In the genomic region with DNA sequence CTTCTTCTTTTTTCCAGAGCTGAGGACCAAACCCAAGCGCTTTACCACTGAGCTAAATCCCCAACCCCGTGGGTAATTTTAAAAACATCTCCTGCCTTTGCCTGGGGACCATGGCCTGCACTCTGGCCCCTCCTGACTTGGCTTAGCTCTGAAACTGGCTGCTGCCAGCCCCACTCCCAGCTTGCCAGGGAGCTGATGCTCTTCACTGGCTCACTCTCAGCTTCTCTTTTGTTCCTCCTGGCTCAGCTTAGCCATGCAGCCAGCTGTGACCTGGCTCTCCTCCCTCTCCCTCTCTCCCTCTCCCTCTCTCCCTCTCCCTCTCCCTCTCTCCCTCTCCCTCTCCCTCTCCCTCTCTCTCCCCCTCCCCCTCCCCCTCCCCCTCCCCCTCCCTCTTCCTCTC, we compare ENCODE assay signal across 8 mouse cellular contexts. TPM values are rescaled to one million over a fixed set of nuclear protein-coding genes. Genes with fewer than 3 reads are reported as not detected.
DNase-seq lines count a peak whose midpoint lies in the region; ATAC-seq lines count a peak whose summit lies in the region.

No protein-coding gene starts in this region.

- no peaks in the 10 kb centered on the region for H3K9me3 ChIP-seq in heart, embryonic 10.5 days
- H3K9me3 ChIP-seq in forebrain, embryonic 16.5 days (ENCODE audit: control insufficient read depth, low read length): no peaks in the 10 kb centered on the region
- H3K9me3 ChIP-seq in hindbrain, embryonic 16.5 days (ENCODE audit: control insufficient read depth, low read length): no peaks in the 10 kb centered on the region

- H3K36me3 ChIP-seq in heart, embryonic 10.5 days: no peaks in the 10 kb centered on the region
- no peaks in the 10 kb centered on the region for H3K36me3 ChIP-seq in forebrain, embryonic 16.5 days (ENCODE audit: control insufficient read depth, insufficient read depth)
- no peaks in the 10 kb centered on the region for H3K36me3 ChIP-seq in hindbrain, embryonic 16.5 days (ENCODE audit: control insufficient read depth, insufficient read depth, low read length)

- H3K4me1 ChIP-seq in heart, embryonic 10.5 days: peaks cover 8% of the 10 kb centered on the region; the same call in 1 of the 2 replicates
- H3K4me1 ChIP-seq in forebrain, embryonic 16.5 days (replicated peaks; ENCODE audit: control insufficient read depth, insufficient read depth, low read length): no peaks in the 10 kb centered on the region
- H3K4me1 ChIP-seq in hindbrain, embryonic 16.5 days (ENCODE audit: control insufficient read depth, insufficient read depth, low read depth, low read length): no peaks in the 10 kb centered on the region

- peak; percentile 68; the same call in 1 of the 2 replicates for ATAC-seq in forebrain, embryonic 16.5 days
- peak; percentile 81 for ATAC-seq in hindbrain, embryonic 16.5 days
- no peak for ATAC-seq in erythroid progenitor cell, adult 5-6 weeks (replicated peaks; ENCODE audit: low FRiP score, poor library complexity, severe bottlenecking)

- H3K4me3 ChIP-seq in heart, embryonic 10.5 days: no peak overlapping the region
- no peak overlapping the region for H3K4me3 ChIP-seq in forebrain, embryonic 16.5 days (replicated peaks; ENCODE audit: low read length)
- no peak overlapping the region for H3K4me3 ChIP-seq in hindbrain, embryonic 16.5 days (ENCODE audit: low read length)

- DNase-seq in heart, adult 18-20 months: peak; percentile 58 to 75
- no peak for DNase-seq in heart, embryonic 10.5 days (ENCODE audit: low spot score)
- peak; percentile 83 for DNase-seq in left cerebral cortex, postnatal 4 days
- no peak for DNase-seq in thymus, postnatal 10 days (ENCODE audit: low spot score in 2 of 2)
- no peak for DNase-seq in testis, postnatal 14 days (ENCODE audit: low spot score)

- H3K27me3 ChIP-seq in heart, embryonic 10.5 days (ENCODE audit: insufficient read depth, poor library complexity, severe bottlenecking): peaks cover 7% of the 10 kb centered on the region; the same call in 1 of the 2 replicates
- no peaks in the 10 kb centered on the region for H3K27me3 ChIP-seq in forebrain, embryonic 16.5 days (replicated peaks; ENCODE audit: control insufficient read depth, insufficient read depth, low read length)
- no peaks in the 10 kb centered on the region for H3K27me3 ChIP-seq in hindbrain, embryonic 16.5 days (replicated peaks; ENCODE audit: control insufficient read depth, insufficient read depth, low read length)

- no peak overlapping the region for H3K27ac ChIP-seq in heart, embryonic 10.5 days
- H3K27ac ChIP-seq in forebrain, embryonic 16.5 days (ENCODE audit: low read length): no peak overlapping the region
- no peak overlapping the region for H3K27ac ChIP-seq in hindbrain, embryonic 16.5 days (ENCODE audit: low read depth, low read length)

- WGBS in heart, embryonic 10.5 days: 86% methylated on average over 2 of the region's 2 CpGs
- WGBS in forebrain, embryonic 16.5 days: 42% methylated on average over 2 of the region's 2 CpGs
- WGBS in hindbrain, embryonic 16.5 days: 35% methylated on average over 2 of the region's 2 CpGs

- H3K4me2 ChIP-seq in forebrain, embryonic 16.5 days (ENCODE audit: low read length): no peak overlapping the region
- no peak overlapping the region for H3K4me2 ChIP-seq in hindbrain, embryonic 16.5 days (ENCODE audit: low read length)

- intact Hi-C loops in left cerebral cortex, postnatal 4 days (cut with DNase I): no loop called here

- no peak overlapping the region for H3K9ac ChIP-seq in forebrain, embryonic 16.5 days (replicated peaks; ENCODE audit: low read depth, low read length)
- no peak overlapping the region for H3K9ac ChIP-seq in hindbrain, embryonic 16.5 days (ENCODE audit: low read depth, low read length)

RNA-seq across cellular contexts. Expression of a gene that starts 18.7 kb away (rescaled TPM):
- 10 to 100 TPM; 35.9 to 42.9 TPM for total RNA-seq in heart, adult 18-20 months (2021)
- 18.7 and 19.0 TPM in 2 replicates for polyA plus RNA-seq in heart, embryonic 10.5 days (2016; fragmentation: Nextera tagmentation; extraction: Ambion mirVana)
- 10.5 and 10.6 TPM in 2 replicates for polyA plus RNA-seq in forebrain, embryonic 16.5 days (2015; fragmentation: Nextera tagmentation; extraction: Ambion mirVana)
- polyA plus RNA-seq in hindbrain, embryonic 16.5 days (2015; fragmentation: Nextera tagmentation; extraction: Ambion mirVana): 16.3 and 17.4 TPM in 2 replicates
- 10 to 100 TPM; 20.3 to 22.0 TPM for total RNA-seq in left cerebral cortex, postnatal 4 days (2021)
- total RNA-seq in erythroid progenitor cell, adult 5-6 weeks (2015; ENCODE audit: low replicate concordance): 0.72 TPM in 1 of 2 replicates, not detected in the other
- 0.39 and 1.3 TPM in 2 replicates for total RNA-seq in erythroid progenitor cell, adult 5-6 weeks (2017; ENCODE audit: low replicate concordance)

RNA-seq across cellular contexts. Expression of a gene that starts 30.6 kb away (rescaled TPM):
- total RNA-seq in heart, adult 18-20 months (2021): 1 to 10 TPM; 1.9 to 4.1 TPM
- polyA plus RNA-seq in heart, embryonic 10.5 days (2016; fragmentation: Nextera tagmentation; extraction: Ambion mirVana): 0.72 and 0.92 TPM in 2 replicates
- polyA plus RNA-seq in forebrain, embryonic 16.5 days (2015; fragmentation: Nextera tagmentation; extraction: Ambion mirVana): 0.16 and 0.20 TPM in 2 replicates
- polyA plus RNA-seq in hindbrain, embryonic 16.5 days (2015; fragmentation: Nextera tagmentation; extraction: Ambion mirVana): 0.26 and 0.44 TPM in 2 replicates
- 1 to 10 TPM; 1.2 to 1.6 TPM for total RNA-seq in left cerebral cortex, postnatal 4 days (2021)
- total RNA-seq in erythroid progenitor cell, adult 5-6 weeks (2015; ENCODE audit: low replicate concordance): 14.3 and 18.7 TPM in 2 replicates
- 2.1 and 3.9 TPM in 2 replicates for total RNA-seq in erythroid progenitor cell, adult 5-6 weeks (2017; ENCODE audit: low replicate concordance)

RNA-seq across cellular contexts. Expression of a gene that starts 49.2 kb away (rescaled TPM):
- total RNA-seq in heart, adult 18-20 months (2021): 1 to 10 TPM; 3.4 to 5.1 TPM
- polyA plus RNA-seq in heart, embryonic 10.5 days (2016; fragmentation: Nextera tagmentation; extraction: Ambion mirVana): 5.3 and 6.7 TPM in 2 replicates
- polyA plus RNA-seq in forebrain, embryonic 16.5 days (2015; fragmentation: Nextera tagmentation; extraction: Ambion mirVana): 8.2 and 9.6 TPM in 2 replicates
- 8.7 and 9.3 TPM in 2 replicates for polyA plus RNA-seq in hindbrain, embryonic 16.5 days (2015; fragmentation: Nextera tagmentation; extraction: Ambion mirVana)
- total RNA-seq in left cerebral cortex, postnatal 4 days (2021): 1 to 10 TPM; 7.9 to 8.9 TPM
- total RNA-seq in erythroid progenitor cell, adult 5-6 weeks (2015; ENCODE audit: low replicate concordance): 0.42 TPM in 1 of 2 replicates, not detected in the other
- total RNA-seq in erythroid progenitor cell, adult 5-6 weeks (2017; ENCODE audit: low replicate concordance): 2.4 TPM in 1 of 2 replicates, not detected in the other

RNA-seq across cellular contexts. Expression of a gene that starts 52.8 kb away (rescaled TPM):
- total RNA-seq in heart, adult 18-20 months (2021): 10 to 100 TPM; 29.5 to 31.7 TPM
- polyA plus RNA-seq in heart, embryonic 10.5 days (2016; fragmentation: Nextera tagmentation; extraction: Ambion mirVana): 79.9 and 88.3 TPM in 2 replicates
- 48.3 and 49.2 TPM in 2 replicates for polyA plus RNA-seq in forebrain, embryonic 16.5 days (2015; fragmentation: Nextera tagmentation; extraction: Ambion mirVana)
- 54.2 and 58.9 TPM in 2 replicates for polyA plus RNA-seq in hindbrain, embryonic 16.5 days (2015; fragmentation: Nextera tagmentation; extraction: Ambion mirVana)
- 10 to 100 TPM; 42.6 to 42.9 TPM for total RNA-seq in left cerebral cortex, postnatal 4 days (2021)
- total RNA-seq in erythroid progenitor cell, adult 5-6 weeks (2015; ENCODE audit: low replicate concordance): 16.8 and 18.0 TPM in 2 replicates
- total RNA-seq in erythroid progenitor cell, adult 5-6 weeks (2017; ENCODE audit: low replicate concordance): 25.8 and 29.0 TPM in 2 replicates

Comparison
In these comparisons a context has a peak if more than half of its experiments do, and no peak if none do; other contexts are left out.
1. DNase-seq: peak in heart, adult 18-20 months (2 of 2) and left cerebral cortex, postnatal 4 days (single experiment); none in heart, embryonic 10.5 days (single experiment), thymus, postnatal 10 days (0 of 2) and testis, postnatal 14 days (single experiment).
2. RNA of a gene that starts 18.7 kb away (total RNA-seq): 35.9 to 42.9 TPM in heart, adult 18-20 months and 20.3 to 22.0 TPM in left cerebral cortex, postnatal 4 days; 0.39 to 1.3 TPM in erythroid progenitor cell, adult 5-6 weeks; every median in the first group is over 4 times any median in the second.